Mouse (Mus musculus) stomach, embryonic 14.5 days (tissue): ENCODE data around the gene Ube2g1. TPM values are rescaled to one million over a fixed set of nuclear protein-coding genes. Genes with fewer than 3 reads are reported as not detected.
"Not testable (repeated sequence)": the region's sequence is repeated elsewhere in the genome, so short reads cannot be mapped to it uniquely, and the experiment has no call there.

Experiments
- ATAC-seq: fragments of 200-750 bp; cut with Nextera tagmentation; 2 replicates; pipeline ENCODE4 v1.8.0; 2017; ENCODE audit warnings: low read depth, moderate TSS enrichment; ENCODE audit not compliant: insufficient number of reproducible peaks, insufficient read depth, low FRiP score
- H3K27ac ChIP-seq: fragments of 300-500 bp; sonication (generic); 2 replicates; pipeline ENCODE4 v1.5.1; 2014; ENCODE audit warnings: mild to moderate bottlenecking, low read length, moderate library complexity, mixed read lengths
- H3K27me3 ChIP-seq: fragments of 300-500 bp; sonication (generic); 2 replicates; pipeline ENCODE4 v1.6.1; 2014; ENCODE audit warnings: low read length, control low read depth, mixed read lengths; ENCODE audit not compliant: control insufficient read depth, insufficient read depth
- H3K36me3 ChIP-seq: fragments of 300-500 bp; sonication (generic); 2 replicates; pipeline ENCODE4 v1.6.1; 2014; ENCODE audit warnings: mild to moderate bottlenecking, control low read depth, low read length, moderate library complexity, mixed read lengths; ENCODE audit not compliant: control insufficient read depth, insufficient read depth
- H3K4me1 ChIP-seq: fragments of 300-500 bp; sonication (generic); 2 replicates; pipeline ENCODE4 v1.6.1; 2014; ENCODE audit warnings: low read length, control low read depth, mixed read lengths; ENCODE audit not compliant: control insufficient read depth, insufficient read depth
- H3K4me2 ChIP-seq: fragments of 300-500 bp; sonication (generic); replicated peaks from 2 replicates; pipeline ENCODE4 v1.6.1; 2014; ENCODE audit warnings: low read depth, low read length, control low read depth
- H3K4me3 ChIP-seq: fragments of 300-500 bp; sonication (generic); 2 replicates; pipeline ENCODE4 v1.5.1; 2014; ENCODE audit warnings: low read depth, low read length, control low read depth
- H3K9ac ChIP-seq: fragments of 300-500 bp; sonication (generic); replicated peaks from 2 replicates; pipeline ENCODE4 v1.6.1; 2014; ENCODE audit warnings: low read depth, mild to moderate bottlenecking, control low read depth, low read length, moderate library complexity, mixed read lengths
- H3K9me3 ChIP-seq: fragments of 300-500 bp; sonication (generic); 2 replicates; pipeline ENCODE4 v1.6.1; 2016; ENCODE audit warnings: low read depth, low read length, control low read depth; ENCODE audit not compliant: control insufficient read depth
- WGBS: fragments of 180-500 bp; shearing (Covaris S2); extraction: QIAGEN DNeasy Blood & Tissue Kit; methylation state at CpG from one replicate; pipeline ENCODE4 v1.1.7; 2014; 5-methylcytosine and 5-hydroxymethylcytosine counted together
- polyA plus RNA-seq: library from polyadenylated mRNA; unstranded; fragments of >200 nt; fragmentation: Nextera tagmentation; extraction: Ambion mirVana; gene quantifications from 2 replicates; pipeline ENCODE4 v1.2.1, GENCODE M21; 2014

The Ube2g1 gene
- polyA plus RNA-seq, 1 experiment from 2014 or later = 70.1 TPM

DNA sequence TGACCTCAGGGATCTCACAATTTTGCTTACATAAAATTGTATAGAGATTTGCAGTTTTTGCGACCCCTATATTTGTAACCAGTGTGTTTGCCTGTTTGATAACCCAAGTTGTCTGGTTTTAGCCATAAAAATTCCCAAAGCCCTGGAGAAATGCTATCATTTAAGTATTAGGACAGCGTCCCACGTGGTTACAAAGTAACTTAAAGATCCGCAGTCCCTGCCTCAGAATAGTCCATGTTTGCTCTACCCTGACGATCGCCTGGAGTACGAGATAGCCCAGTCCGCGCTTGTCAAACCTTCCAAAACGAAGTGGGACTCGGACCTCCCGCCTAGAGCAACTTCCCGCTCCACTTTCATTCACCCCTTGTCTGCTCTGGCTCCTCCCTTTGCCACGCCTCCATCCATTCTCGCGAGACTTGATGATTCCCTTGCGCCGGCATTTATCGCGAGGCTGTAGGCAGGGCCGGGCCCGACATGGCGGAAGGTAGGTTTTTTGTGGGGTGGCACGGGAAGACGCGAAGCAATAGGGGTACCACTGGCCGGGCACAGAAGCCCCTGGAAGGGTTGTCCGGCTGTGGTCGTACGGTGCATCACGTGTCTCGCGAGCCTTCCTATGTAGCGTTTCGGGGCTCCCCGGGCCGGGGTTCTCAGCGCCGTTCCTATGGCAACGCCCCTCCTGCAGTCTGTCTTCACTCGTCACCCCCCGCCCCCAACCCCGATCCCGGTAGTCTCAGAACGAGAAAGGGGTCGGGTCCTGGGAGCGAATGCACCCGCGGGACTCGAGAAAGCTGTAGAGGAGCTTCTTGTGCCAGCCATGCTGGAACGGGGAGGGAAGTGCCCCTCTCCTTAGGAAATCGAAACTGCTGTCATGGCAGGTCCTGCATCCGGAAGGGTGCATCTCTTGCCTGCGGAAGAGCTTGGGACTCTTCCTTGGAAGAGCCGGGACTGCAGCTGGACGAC, 82.7 kb downstream of the Ube2g1 start, which contains the start of gene Ankfy1:
TSS of gene Ankfy1 (plus strand) at position 456 of the 960 bp plus-strand sequence.
- H3K36me3 ChIP-seq = peaks cover 9% of the 10 kb centered on the region
- H3K9me3 ChIP-seq = no peaks in the 10 kb centered on the region
- peak within 1 kb of the TSS; percentile 62 for H3K9ac ChIP-seq
- under 1% methylated on average over 54 of the region's 56 CpGs for WGBS
- H3K27me3 ChIP-seq = no peaks in the 10 kb centered on the region
- H3K4me3 ChIP-seq = peak within 1 kb of the TSS; percentile 58
- H3K27ac ChIP-seq = peak within 1 kb of the TSS; percentile 56
- ATAC-seq = peak; percentile 97
- peaks cover 14% of the 10 kb centered on the region for H3K4me1 ChIP-seq
- H3K4me2 ChIP-seq = peak within 1 kb of the TSS; percentile 83

- H3K36me3 ChIP-seq = no peaks in the 10 kb centered on the region
Measured at GRCm38 (mm10) chr11:72692353-72692752, 85.3 kb downstream of the Ube2g1 start.

GRCm38 (mm10) chr11:72695025-72695424, 87.9 kb downstream of the Ube2g1 start:
- no peak overlapping the region for H3K9ac ChIP-seq
- no peak overlapping the region for H3K4me3 ChIP-seq
- 73% methylated on average over 3 of the region's 3 CpGs for WGBS
- no peak overlapping the region for H3K27ac ChIP-seq
- ATAC-seq = 0 out of 2 replicates have a peak, but pooled peaks have one; percentile 49
- peaks cover 10% of the 10 kb centered on the region for H3K4me1 ChIP-seq
- no peak overlapping the region for H3K4me2 ChIP-seq
- H3K9me3 ChIP-seq = no peaks in the 10 kb centered on the region
- no peaks in the 10 kb centered on the region for H3K27me3 ChIP-seq
- no peaks in the 10 kb centered on the region for H3K36me3 ChIP-seq

More at GRCm38 (mm10) chr11:72692353-72692752, 85.3 kb downstream of the Ube2g1 start:
- ATAC-seq = no peak
- Histone ChIP-seq H3K4me3 (no peak overlapping the region), H3K9ac (no peak overlapping the region), H3K4me2 (no peak overlapping the region), H3K27me3 (no peaks in the 10 kb centered on the region), H3K4me1 (peaks cover 14% of the 10 kb centered on the region), H3K27ac (no peak overlapping the region), H3K9me3 (no peaks in the 10 kb centered on the region)
- 90% methylated on average over 4 of the region's 4 CpGs for WGBS

DNA sequence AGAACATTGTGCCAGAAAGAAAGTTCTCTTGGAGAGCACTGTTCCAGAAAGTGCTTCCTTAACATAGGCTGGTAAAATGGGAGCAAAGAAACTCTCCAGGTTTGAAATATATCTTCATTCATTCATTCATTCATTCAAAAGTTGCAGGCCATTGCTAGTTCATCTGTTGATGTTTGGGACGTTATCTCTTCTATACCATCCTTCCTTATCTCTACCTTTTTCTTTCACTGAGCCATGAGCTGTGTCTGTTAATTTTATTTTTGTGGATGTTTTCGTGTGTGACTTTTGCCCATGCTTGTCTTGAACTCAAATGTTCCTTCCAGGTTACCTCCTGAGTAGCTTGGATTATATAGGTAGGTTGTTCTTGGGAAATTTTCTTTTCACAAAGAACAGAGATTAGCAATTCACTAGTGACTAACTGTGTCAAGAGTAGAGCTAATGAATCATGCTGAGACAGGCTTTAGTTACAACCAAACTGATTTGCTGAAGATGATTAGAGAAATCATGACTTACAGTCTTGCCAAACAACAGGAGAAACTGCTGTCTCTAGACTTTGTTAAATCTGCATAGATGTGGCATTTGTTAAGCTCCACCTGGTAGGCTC, 89.4 kb downstream of the Ube2g1 start:
- Histone ChIP-seq H3K9me3 (no peaks in the 10 kb centered on the region), H3K9ac (no peak overlapping the region), H3K4me3 (no peak overlapping the region), H3K4me2 (no peak overlapping the region), H3K36me3 (0 out of 2 replicates have a peak, but pooled peaks cover 4% of the 10 kb centered on the region), H3K27ac (no peak overlapping the region), H3K27me3 (no peaks in the 10 kb centered on the region), H3K4me1 (peaks cover under 1% of the 10 kb centered on the region; the same call in 1 of the 2 replicates)
- no peak for ATAC-seq
- 88% methylated on average over 2 of the region's 2 CpGs for WGBS

DNA sequence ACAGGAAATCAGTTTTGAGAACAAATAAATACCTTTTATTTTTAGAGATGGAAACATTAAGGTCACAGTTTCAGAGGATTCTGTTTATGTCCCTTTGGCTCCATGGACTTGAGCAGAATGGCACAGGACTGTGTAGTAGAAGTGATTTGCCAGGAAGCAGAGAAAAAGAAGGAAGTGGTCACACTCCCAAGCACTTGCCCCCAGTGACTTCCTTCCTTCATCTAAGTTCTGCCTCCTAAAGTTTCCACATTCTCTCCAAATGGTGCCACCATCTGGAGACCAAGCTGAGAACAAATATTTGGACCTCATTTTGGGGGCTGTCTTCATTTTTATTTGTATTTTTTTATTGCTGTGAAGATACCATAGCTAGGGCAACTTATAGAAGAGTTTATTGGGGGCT, 90.2 kb downstream of the Ube2g1 start:
- no peak for ATAC-seq
- H3K27me3 ChIP-seq = no peaks in the 10 kb centered on the region
- no peaks in the 10 kb centered on the region for H3K4me1 ChIP-seq
- H3K27ac ChIP-seq = no peak overlapping the region
- no peak overlapping the region for H3K4me3 ChIP-seq
- no peaks in the 10 kb centered on the region for H3K9me3 ChIP-seq
- 0 out of 2 replicates have a peak, but pooled peaks cover 4% of the 10 kb centered on the region for H3K36me3 ChIP-seq
- no peak overlapping the region for H3K9ac ChIP-seq
- H3K4me2 ChIP-seq = no peak overlapping the region

- not testable (repeated sequence) for H3K27me3 ChIP-seq, H3K4me3 ChIP-seq, H3K4me2 ChIP-seq, ATAC-seq, H3K9me3 ChIP-seq, H3K27ac ChIP-seq, H3K36me3 ChIP-seq, H3K9ac ChIP-seq, H3K4me1 ChIP-seq
- WGBS = 83% methylated on average over 2 of the region's 2 CpGs
Measured at GRCm38 (mm10) chr11:72705111-72705510, 98.0 kb downstream of the Ube2g1 start.

GRCm38 (mm10) chr11:72712721-72713120, 105.6 kb downstream of the Ube2g1 start:
- H3K4me1 ChIP-seq = no peaks in the 10 kb centered on the region
- no peak overlapping the region for H3K4me3 ChIP-seq
- no peak overlapping the region for H3K27ac ChIP-seq
- no peak for ATAC-seq
- H3K4me2 ChIP-seq = no peak overlapping the region
- WGBS = 86% methylated on average over 5 of the region's 5 CpGs
- peaks cover 20% of the 10 kb centered on the region for H3K36me3 ChIP-seq
- no peak overlapping the region for H3K9ac ChIP-seq
- no peaks in the 10 kb centered on the region for H3K9me3 ChIP-seq
- H3K27me3 ChIP-seq = no peaks in the 10 kb centered on the region

DNA sequence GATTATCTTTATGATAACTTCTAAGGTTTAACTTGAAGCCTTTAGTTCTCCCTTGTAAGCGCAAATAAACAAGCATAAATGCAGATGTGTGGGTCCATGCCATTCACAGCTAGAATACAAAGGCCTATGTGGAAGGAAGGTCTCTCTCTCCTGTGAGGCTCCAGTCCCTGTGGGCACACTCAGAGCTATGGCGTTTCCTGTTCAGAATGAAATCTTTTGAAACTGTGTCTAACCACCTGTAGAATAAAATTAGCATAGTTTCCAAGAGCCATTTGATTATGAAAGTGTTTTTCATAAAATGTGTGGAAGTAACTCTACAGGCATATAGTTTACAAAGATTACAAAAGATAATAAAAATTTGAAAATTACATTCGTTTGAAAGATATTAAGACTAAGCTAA, 111.1 kb downstream of the Ube2g1 start:
- no peaks in the 10 kb centered on the region for H3K4me1 ChIP-seq
- H3K27me3 ChIP-seq = no peaks in the 10 kb centered on the region
- H3K4me2 ChIP-seq = no peak overlapping the region
- no peaks in the 10 kb centered on the region for H3K9me3 ChIP-seq
- peaks cover 9% of the 10 kb centered on the region for H3K36me3 ChIP-seq
- no peak overlapping the region for H3K9ac ChIP-seq
- ATAC-seq = no peak
- H3K4me3 ChIP-seq = no peak overlapping the region
- H3K27ac ChIP-seq = no peak overlapping the region
- 85% methylated on average over 3 of the region's 3 CpGs for WGBS
